Mouse (Mus musculus): ENCODE data around the gene Fam117a. TPM values are rescaled to one million over a fixed set of nuclear protein-coding genes. Genes with fewer than 3 reads are reported as not detected.

Gene Fam117a
- polyA plus RNA-seq, 1 experiment from 2014 or later, result 19.2 TPM

DNA sequence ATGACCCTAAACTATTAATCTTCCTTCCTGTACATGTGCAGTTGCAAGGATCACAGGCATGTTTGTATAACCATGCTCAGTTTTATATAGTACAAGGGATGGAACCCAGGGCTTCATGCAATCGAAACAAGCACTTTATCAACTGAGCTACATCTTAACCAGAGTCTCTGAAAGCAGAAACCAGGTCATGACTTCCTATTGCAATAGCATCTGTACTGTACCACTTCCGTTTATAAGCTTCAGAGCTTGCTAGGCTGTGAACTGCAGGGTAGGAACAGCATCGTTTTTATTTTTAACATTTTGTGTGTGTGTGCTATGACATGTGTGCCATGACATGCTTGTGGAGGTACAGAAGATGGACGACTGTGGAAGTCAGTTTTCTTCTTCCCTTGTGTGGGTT, 3.6 kb upstream of the Fam117a start:
- Histone ChIP-seq H3K4me2 (no peak overlapping the region), H3K4me1 (replicated peaks) (peaks cover 9% of the 10 kb centered on the region), H3K9me3 (no peaks in the 10 kb centered on the region), H3K27ac (no peak overlapping the region), H3K9ac (replicated peaks) (no peak overlapping the region), H3K27me3 (no peaks in the 10 kb centered on the region), H3K4me3 (replicated peaks) (no peak overlapping the region), H3K36me3 (no peaks in the 10 kb centered on the region)
- 59% methylated on average over 4 of the region's 4 CpGs for WGBS
- no peak for ATAC-seq (ENCODE audit: insufficient number of reproducible peaks, insufficient read depth, low FRiP score, low TSS enrichment, low read depth)

DNA sequence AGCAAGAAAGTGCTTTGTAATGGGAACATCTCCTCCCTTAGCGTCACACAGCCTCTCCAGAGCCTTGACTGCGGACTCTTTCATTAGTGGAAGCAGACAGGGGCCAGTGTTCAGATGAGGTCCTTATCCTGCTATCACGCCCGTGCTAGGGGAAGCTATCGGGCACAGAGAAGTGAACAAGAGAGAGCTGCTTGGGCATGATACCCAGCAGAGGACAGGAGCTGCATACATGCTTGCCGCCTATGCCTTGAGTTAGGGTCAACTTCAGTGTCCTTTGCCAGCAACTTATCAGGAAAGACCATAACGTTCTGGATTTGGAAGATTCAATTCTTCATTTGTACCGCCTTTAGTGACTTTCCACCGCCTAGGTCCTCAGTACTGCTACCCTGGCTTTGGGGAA, 3.0 kb upstream of the Fam117a start:
- Histone ChIP-seq H3K27ac (no peak overlapping the region), H3K9ac (replicated peaks) (no peak overlapping the region), H3K27me3 (no peaks in the 10 kb centered on the region), H3K4me1 (replicated peaks) (peaks cover 15% of the 10 kb centered on the region), H3K9me3 (no peaks in the 10 kb centered on the region), H3K4me2 (no peak overlapping the region), H3K4me3 (replicated peaks) (no peak overlapping the region), H3K36me3 (no peaks in the 10 kb centered on the region)
- ATAC-seq (ENCODE audit: insufficient number of reproducible peaks, insufficient read depth, low FRiP score, low TSS enrichment, low read depth), result no peak
- WGBS, result 82% methylated on average over 9 of the region's 9 CpGs

DNA sequence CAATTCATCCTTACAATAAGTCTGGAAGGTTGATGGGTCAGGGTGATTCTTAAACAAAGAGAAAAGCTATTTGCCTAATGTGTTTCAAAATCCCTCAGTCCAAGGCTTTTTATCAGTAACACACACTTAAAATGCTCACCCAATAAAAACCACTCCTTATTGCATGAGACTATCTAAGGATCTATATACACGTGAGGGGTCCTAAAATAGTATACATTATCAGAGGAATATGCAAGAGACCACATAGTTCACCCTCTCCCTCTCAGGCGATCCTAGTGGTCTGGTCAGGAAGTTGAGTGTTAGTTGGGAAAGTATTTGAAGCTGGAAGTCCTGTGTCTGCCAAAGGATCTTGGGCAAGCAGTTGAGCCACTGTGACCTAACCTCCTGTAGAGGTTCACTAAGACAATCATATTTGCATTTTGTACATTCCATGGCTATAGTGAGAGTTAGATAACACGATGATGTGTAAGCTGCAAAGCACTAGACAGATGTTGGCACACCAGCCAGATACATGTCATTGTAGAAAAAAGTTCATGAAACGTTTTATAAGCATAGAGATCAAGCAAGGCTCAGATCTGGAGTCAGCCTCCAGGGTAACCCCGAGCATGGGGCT, 2.3 kb upstream of the Fam117a start:
- 64% methylated on average over 5 of the region's 5 CpGs for WGBS
- ATAC-seq (ENCODE audit: insufficient number of reproducible peaks, insufficient read depth, low FRiP score, low TSS enrichment, low read depth), result no peak

DNA sequence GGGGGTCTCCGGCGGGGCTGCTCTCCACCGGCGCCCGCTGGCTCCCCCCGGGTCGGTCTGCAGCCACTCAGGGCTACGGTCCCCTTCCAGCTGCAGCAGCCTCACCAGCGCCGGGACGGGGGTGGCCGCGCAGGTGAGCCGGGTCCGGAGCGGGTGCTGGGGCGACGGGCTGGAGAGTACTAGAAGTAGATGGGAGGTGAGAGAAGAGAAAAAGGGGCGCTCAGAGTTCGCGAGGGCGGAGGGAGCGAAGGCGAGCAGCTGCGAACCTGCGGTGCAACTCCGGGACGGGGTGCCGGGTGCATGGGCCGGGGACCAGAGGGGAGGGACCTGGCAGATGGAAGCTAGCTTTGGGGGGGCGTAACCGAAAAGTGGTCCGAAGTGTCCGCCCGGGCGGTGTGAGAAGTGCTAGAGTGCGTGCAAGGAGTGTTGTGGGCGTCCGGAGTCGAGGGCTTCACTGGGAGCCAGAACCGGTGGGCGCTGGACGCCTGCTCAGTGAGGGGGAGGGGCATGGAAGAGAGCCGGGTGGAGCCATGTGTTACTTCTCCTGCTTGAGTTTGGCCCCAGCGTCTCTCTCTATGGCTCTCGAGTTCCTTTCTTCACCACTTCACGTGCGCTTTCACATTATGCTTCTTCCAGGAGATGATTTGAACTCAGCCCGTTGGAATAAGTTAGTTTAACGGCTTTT, 453 bp downstream of the Fam117a start:
- H3K27ac ChIP-seq, result peak overlapping the region; percentile 81; the same call in 1 of the 2 replicates
- under 1% methylated on average over 50 of the region's 50 CpGs for WGBS
- peak; percentile 66 for ATAC-seq (ENCODE audit: insufficient number of reproducible peaks, insufficient read depth, low FRiP score, low TSS enrichment, low read depth)
- H3K4me1 ChIP-seq (replicated peaks), result peaks cover 31% of the 10 kb centered on the region
- H3K36me3 ChIP-seq, result no peaks in the 10 kb centered on the region
- no peaks in the 10 kb centered on the region for H3K27me3 ChIP-seq
- peak overlapping the region; percentile 75 for H3K4me2 ChIP-seq
- H3K4me3 ChIP-seq (replicated peaks), result peak overlapping the region; percentile 91
- no peaks in the 10 kb centered on the region for H3K9me3 ChIP-seq
- peak overlapping the region; percentile 92 for H3K9ac ChIP-seq (replicated peaks)

More for the DNA sequence above, 2.3 kb upstream of the Fam117a start:
- Histone ChIP-seq H3K27ac (no peak overlapping the region), H3K27me3 (no peaks in the 10 kb centered on the region), H3K9ac (replicated peaks) (no peak overlapping the region), H3K4me2 (no peak overlapping the region), H3K4me1 (replicated peaks) (peaks cover 23% of the 10 kb centered on the region), H3K4me3 (replicated peaks) (no peak overlapping the region), H3K36me3 (no peaks in the 10 kb centered on the region), H3K9me3 (no peaks in the 10 kb centered on the region)

DNA sequence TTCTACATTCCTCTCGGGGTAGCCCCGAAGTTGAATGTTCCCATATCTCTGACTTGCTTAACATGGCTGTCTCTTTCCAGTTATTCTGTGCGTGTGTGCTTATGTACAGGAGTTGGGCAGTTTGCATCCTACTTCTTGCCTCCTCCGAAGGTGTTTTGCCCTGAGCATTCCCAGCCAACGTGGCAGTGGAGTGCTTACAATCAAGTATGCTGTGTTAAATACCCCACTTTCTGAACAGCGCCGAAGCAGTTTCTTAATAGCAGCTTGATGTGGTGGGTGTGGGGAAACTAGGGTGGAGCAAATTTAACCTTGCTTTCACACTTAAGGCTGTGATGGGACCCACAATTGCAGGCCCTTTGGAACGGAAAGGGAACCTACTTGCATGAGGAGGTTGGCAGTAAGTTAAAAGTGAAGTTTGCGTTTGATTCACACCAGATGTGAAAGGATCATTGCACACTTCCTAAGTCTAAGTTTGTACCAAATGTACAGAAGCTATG, 1.1 kb downstream of the Fam117a start:
- no peak for ATAC-seq (ENCODE audit: insufficient number of reproducible peaks, insufficient read depth, low FRiP score, low TSS enrichment, low read depth)
- peak overlapping the region; percentile 81; the same call in 1 of the 2 replicates for H3K27ac ChIP-seq

DNA sequence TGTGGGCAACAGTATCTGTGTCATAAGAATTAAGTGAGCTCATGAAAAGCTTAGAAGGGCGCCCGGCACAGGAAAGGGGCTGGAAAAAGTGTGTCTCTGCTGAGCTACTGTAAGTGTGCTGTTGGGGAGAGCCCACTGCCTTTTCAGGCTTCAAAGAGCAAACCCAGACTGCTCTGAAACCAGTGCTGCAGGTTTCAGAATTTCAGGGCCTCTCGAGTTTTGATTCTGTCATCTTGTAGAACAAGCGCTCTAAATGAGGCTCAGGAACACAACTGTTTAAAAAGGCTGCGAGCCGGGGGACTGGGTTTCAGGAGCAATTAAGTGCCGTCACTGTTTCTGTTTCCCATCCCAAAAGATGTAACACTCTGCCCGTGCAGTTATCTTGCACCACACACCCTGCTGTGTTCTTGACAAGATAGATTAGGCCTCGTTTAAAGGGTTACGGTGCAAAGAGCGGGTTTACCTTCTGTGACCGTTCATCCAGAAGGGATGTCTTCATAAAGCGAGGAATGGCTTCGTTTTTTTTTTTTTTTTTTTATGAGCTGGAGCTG, 2.7 kb downstream of the Fam117a start:
- H3K9ac ChIP-seq (replicated peaks), result peak overlapping the region; percentile 24; the same call in 1 of the 2 replicates
- H3K4me1 ChIP-seq (replicated peaks), result peaks cover 47% of the 10 kb centered on the region
- ATAC-seq (ENCODE audit: insufficient number of reproducible peaks, insufficient read depth, low FRiP score, low TSS enrichment, low read depth), result no peak
- peak overlapping the region; percentile 51 for H3K27ac ChIP-seq
- H3K27me3 ChIP-seq, result no peaks in the 10 kb centered on the region
- H3K4me3 ChIP-seq (replicated peaks), result peak overlapping the region; percentile 19
- peak overlapping the region; percentile 75 for H3K4me2 ChIP-seq
- H3K36me3 ChIP-seq, result no peaks in the 10 kb centered on the region
- no peaks in the 10 kb centered on the region for H3K9me3 ChIP-seq
- WGBS, result 7% methylated on average over 14 of the region's 14 CpGs

More for the DNA sequence above, 1.1 kb downstream of the Fam117a start:
- H3K36me3 ChIP-seq, result no peaks in the 10 kb centered on the region
- no peaks in the 10 kb centered on the region for H3K27me3 ChIP-seq
- H3K4me1 ChIP-seq (replicated peaks), result peaks cover 31% of the 10 kb centered on the region
- 8% methylated on average over 9 of the region's 9 CpGs for WGBS
- peak overlapping the region; percentile 92 for H3K9ac ChIP-seq (replicated peaks)
- H3K9me3 ChIP-seq, result no peaks in the 10 kb centered on the region
- peak overlapping the region; percentile 75 for H3K4me2 ChIP-seq
- peak overlapping the region; percentile 91 for H3K4me3 ChIP-seq (replicated peaks)

DNA sequence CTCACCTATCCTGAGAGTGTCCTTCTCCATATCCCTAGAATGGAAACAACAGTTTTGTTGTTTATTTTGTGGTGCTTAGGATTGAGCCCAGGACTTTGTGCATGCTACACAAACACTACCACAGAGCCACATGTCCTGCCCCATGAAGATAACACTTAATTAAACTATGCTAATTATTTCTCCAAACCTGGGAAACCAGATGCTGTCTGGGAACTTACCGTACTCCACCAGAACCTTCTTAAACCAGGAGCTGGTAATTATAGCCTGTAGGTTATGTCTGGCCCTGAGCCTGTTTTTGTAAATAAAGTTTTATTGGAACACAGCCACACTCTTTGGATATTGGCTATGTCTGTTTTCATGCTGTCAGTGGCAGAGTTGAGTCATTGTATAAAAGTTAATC, 3.4 kb downstream of the Fam117a start:
- Histone ChIP-seq H3K27me3 (no peaks in the 10 kb centered on the region), H3K9ac (replicated peaks) (no peak overlapping the region), H3K9me3 (no peaks in the 10 kb centered on the region), H3K36me3 (no peaks in the 10 kb centered on the region), H3K27ac (peak overlapping the region; percentile 51; the same call in 1 of the 2 replicates), H3K4me2 (peak overlapping the region; percentile 75; the same call in 1 of the 2 replicates), H3K4me3 (replicated peaks) (no peak overlapping the region; the same call in 1 of the 2 replicates), H3K4me1 (replicated peaks) (peaks cover 54% of the 10 kb centered on the region)
- no peak for ATAC-seq (ENCODE audit: insufficient number of reproducible peaks, insufficient read depth, low FRiP score, low TSS enrichment, low read depth)
- 23% methylated on average over 1 of the region's 1 CpGs for WGBS

DNA sequence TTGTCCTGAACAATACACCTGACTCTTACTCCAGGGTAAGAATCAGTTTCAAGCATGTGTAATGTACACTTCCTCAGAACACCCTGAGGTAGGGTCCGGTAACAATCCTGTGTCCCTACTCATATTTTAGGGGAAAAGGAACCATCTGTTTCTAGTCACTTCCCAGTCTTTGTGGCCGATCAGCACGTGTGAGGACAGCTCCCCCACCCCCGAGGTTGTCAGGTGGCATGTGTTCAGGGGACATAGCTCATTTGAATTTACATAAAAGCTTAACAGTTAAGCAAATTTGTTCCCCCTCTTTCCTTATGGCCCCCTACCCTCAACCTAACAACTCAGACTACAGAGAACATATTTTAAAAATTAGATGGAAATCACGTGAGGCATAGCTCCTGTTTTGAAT, 3.8 kb downstream of the Fam117a start:
- Histone ChIP-seq H3K27me3 (no peaks in the 10 kb centered on the region), H3K9ac (replicated peaks) (no peak overlapping the region), H3K4me1 (replicated peaks) (peaks cover 54% of the 10 kb centered on the region), H3K36me3 (no peaks in the 10 kb centered on the region), H3K4me2 (no peak overlapping the region), H3K9me3 (no peaks in the 10 kb centered on the region), H3K27ac (no peak overlapping the region), H3K4me3 (replicated peaks) (no peak overlapping the region)
- 14% methylated on average over 5 of the region's 5 CpGs for WGBS
- ATAC-seq (ENCODE audit: insufficient number of reproducible peaks, insufficient read depth, low FRiP score, low TSS enrichment, low read depth), result no peak

DNA sequence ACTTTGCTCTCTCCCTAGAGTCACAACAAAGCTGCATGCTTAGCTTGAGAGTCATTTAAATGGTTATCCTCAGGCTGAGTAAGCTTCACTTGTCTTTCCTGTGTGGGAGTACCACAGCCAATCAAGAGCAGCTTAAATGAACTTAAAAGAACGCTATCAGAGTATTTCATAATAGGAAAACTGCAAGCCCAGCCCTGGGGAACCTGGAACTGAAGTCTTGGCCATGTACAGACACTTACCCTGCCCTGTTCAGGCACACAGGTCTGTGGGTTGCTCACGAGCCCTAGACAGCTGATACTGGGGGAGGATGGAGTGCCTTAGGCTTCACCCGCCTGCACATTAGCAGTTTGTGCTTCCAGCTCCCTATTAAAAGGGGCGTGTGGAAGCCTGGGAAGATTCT, 6.4 kb downstream of the Fam117a start:
- H3K36me3 ChIP-seq, result peaks cover 22% of the 10 kb centered on the region
- WGBS, result 58% methylated on average over 4 of the region's 4 CpGs

DNA sequence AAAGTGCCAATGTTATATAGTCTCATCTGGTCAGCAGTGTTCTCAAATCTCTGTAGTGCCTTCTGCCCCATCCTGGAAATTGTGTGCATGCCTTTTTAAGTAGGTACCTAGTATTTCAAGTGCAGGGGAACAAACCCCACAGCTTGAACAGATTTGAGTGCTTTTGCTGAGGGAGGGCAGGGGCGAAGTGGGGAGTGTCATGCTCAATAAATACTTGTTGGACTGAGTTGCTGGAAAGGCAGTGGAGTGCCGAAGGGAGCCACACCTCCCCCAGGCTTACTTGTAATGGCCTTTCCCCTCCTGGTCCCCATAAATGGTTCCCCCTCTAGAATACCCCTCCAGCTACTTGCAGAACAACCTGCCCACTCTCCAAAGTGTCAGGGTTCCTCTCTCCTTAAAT, 7.4 kb downstream of the Fam117a start:
- H3K36me3 ChIP-seq, result peaks cover 32% of the 10 kb centered on the region
- WGBS, result 31% methylated on average over 2 of the region's 2 CpGs

More for the DNA sequence above, 6.4 kb downstream of the Fam117a start:
- H3K4me3 ChIP-seq (replicated peaks), result no peak overlapping the region
- no peak overlapping the region for H3K4me2 ChIP-seq
- no peak for ATAC-seq (ENCODE audit: insufficient number of reproducible peaks, insufficient read depth, low FRiP score, low TSS enrichment, low read depth)
- no peak overlapping the region for H3K9ac ChIP-seq (replicated peaks)
- no peaks in the 10 kb centered on the region for H3K9me3 ChIP-seq
- H3K27me3 ChIP-seq, result no peaks in the 10 kb centered on the region
- H3K27ac ChIP-seq, result no peak overlapping the region; the same call in 1 of the 2 replicates
- peaks cover 45% of the 10 kb centered on the region for H3K4me1 ChIP-seq (replicated peaks)

DNA sequence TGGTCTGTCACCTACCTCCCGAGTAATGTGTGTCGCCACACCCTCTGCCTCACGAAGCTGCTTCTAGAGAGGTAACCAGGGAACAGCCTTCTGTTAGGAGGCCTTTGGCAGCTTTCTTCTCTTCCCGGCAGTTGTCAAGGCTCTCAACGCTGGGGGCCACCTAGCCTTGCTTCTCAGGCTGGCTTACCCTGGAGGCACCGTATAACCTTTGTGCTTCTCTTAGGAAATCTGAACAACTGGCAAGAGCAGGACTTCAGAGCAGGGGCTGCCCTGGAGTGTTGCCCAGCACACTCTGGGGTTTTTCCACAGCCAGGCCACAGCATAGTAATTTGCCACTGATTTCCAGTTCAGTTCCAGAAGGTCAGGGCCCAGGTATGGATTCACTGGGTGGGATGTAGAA, 13.5 kb downstream of the Fam117a start:
- Histone ChIP-seq H3K4me2 (no peak overlapping the region), H3K36me3 (peaks cover 47% of the 10 kb centered on the region), H3K27me3 (no peaks in the 10 kb centered on the region), H3K9me3 (no peaks in the 10 kb centered on the region), H3K4me1 (replicated peaks) (no peaks in the 10 kb centered on the region; the same call in 1 of the 2 replicates), H3K4me3 (replicated peaks) (no peak overlapping the region), H3K9ac (replicated peaks) (no peak overlapping the region), H3K27ac (no peak overlapping the region)
- ATAC-seq (ENCODE audit: insufficient number of reproducible peaks, insufficient read depth, low FRiP score, low TSS enrichment, low read depth), result no peak
- WGBS, result 58% methylated on average over 6 of the region's 6 CpGs

More for the DNA sequence above, 7.4 kb downstream of the Fam117a start:
- Histone ChIP-seq H3K27me3 (no peaks in the 10 kb centered on the region), H3K9me3 (no peaks in the 10 kb centered on the region), H3K4me3 (replicated peaks) (no peak overlapping the region), H3K4me1 (replicated peaks) (peaks cover 35% of the 10 kb centered on the region), H3K4me2 (no peak overlapping the region), H3K9ac (replicated peaks) (no peak overlapping the region), H3K27ac (no peak overlapping the region)
- ATAC-seq (ENCODE audit: insufficient number of reproducible peaks, insufficient read depth, low FRiP score, low TSS enrichment, low read depth), result no peak
